Mouse (Mus musculus) heart, embryonic 15.5 days (tissue): Measurements from ENCODE around the gene Pla2g2d. TPM values are rescaled to one million over a fixed set of nuclear protein-coding genes. Genes with fewer than 3 reads are reported as not detected.

ENCODE experiments used
- ATAC-seq: fragments of 200-750 bp; cut with Nextera tagmentation; replicated peaks from 2 replicates; pipeline ENCODE4 v1.8.0; 2017; ENCODE audit warnings: low read depth, moderate TSS enrichment; ENCODE audit not compliant: insufficient number of reproducible peaks, insufficient read depth, low FRiP score
- H3K27ac ChIP-seq: fragments of 300-500 bp; sonication (generic); 2 replicates; pipeline ENCODE4 v1.5.1; 2015; ENCODE audit warnings: mild to moderate bottlenecking, inconsistent platforms
- H3K27me3 ChIP-seq: fragments of 300-500 bp; sonication (generic); 2 replicates; pipeline ENCODE4 v1.6.1; 2015; ENCODE audit warnings: inconsistent platforms
- H3K36me3 ChIP-seq: fragments of 300-500 bp; sonication (generic); 2 replicates; pipeline ENCODE4 v1.6.1; 2015; ENCODE audit warnings: mild to moderate bottlenecking, inconsistent platforms
- H3K4me1 ChIP-seq: fragments of 300-500 bp; sonication (generic); replicated peaks from 2 replicates; pipeline ENCODE4 v1.6.1; 2015; ENCODE audit warnings: inconsistent platforms
- H3K4me2 ChIP-seq: fragments of 300-500 bp; sonication (generic); 2 replicates; pipeline ENCODE4 v1.6.1; 2015; ENCODE audit warnings: inconsistent platforms, mild to moderate bottlenecking, moderate library complexity
- H3K4me3 ChIP-seq: fragments of 300-500 bp; sonication (generic); 2 replicates; pipeline ENCODE4 v1.5.1; 2015; ENCODE audit warnings: mild to moderate bottlenecking, inconsistent platforms
- H3K9ac ChIP-seq: fragments of 300-500 bp; sonication (generic); 2 replicates; pipeline ENCODE4 v1.6.1; 2015; ENCODE audit warnings: mild to moderate bottlenecking, inconsistent platforms
- H3K9me3 ChIP-seq: fragments of 300-500 bp; sonication (generic); replicated peaks from 2 replicates; pipeline ENCODE4 v1.6.1; 2016; ENCODE audit warnings: inconsistent platforms
- WGBS: fragments of 180-500 bp; shearing (Covaris S2); methylation state at CpG from one replicate; pipeline ENCODE4 v1.1.7; 2015; ENCODE audit warnings: mixed read lengths; 5-methylcytosine and 5-hydroxymethylcytosine counted together
- polyA plus RNA-seq: library from polyadenylated mRNA; unstranded; fragments of >200 nt; fragmentation: Nextera tagmentation; extraction: Ambion mirVana; gene quantifications from 2 replicates; pipeline ENCODE4 v1.2.1, GENCODE M21; 2015

Gene Pla2g2d
- not detected in 2 replicates for polyA plus RNA-seq

GRCm38 (mm10) chr4:138775435-138775834 lies at the start of gene Pla2g2d:
Gene Pla2g2d (plus strand): TSS chr4:138775735.
- Histone ChIP-seq H3K27me3 (peaks cover 47% of the 10 kb centered on the region), H3K9me3 (no peaks in the 10 kb centered on the region), H3K27ac (no peak within 1 kb of the TSS), H3K4me1 (no peaks in the 10 kb centered on the region), H3K9ac (no peak within 1 kb of the TSS), H3K36me3 (no peaks in the 10 kb centered on the region), H3K4me3 (no peak within 1 kb of the TSS), H3K4me2 (no peak within 1 kb of the TSS)
- 77% methylated on average over 6 of the region's 6 CpGs for WGBS
- ATAC-seq, result no peak

DNA sequence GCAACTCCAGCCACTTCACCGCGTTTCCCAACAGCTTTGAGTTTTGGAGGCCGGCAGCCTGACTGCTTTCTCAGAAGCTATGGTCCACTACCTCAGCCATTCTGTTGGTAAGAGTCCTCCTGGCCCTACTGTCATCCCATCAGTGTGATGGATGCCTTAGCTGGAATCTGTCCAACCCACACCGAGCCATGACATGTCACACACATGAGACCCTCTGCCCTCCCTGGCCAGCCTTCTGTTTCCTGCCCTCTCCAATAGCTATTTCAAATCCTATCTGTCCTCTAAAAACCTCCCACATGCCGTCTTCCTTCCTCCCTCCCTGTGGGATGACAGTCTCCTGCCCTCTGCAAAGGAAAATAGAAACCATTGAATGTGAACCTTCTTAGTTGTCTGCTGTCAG lies 49.8 kb upstream of the Pla2g2d start:
- H3K4me1 ChIP-seq, result peaks cover 34% of the 10 kb centered on the region
- H3K27ac ChIP-seq, result peak overlapping the region; percentile 62
- no peak overlapping the region for H3K4me2 ChIP-seq
- H3K36me3 ChIP-seq, result no peaks in the 10 kb centered on the region
- H3K9me3 ChIP-seq, result no peaks in the 10 kb centered on the region
- H3K27me3 ChIP-seq, result peaks cover 25% of the 10 kb centered on the region
- ATAC-seq, result no peak
- no peak overlapping the region for H3K9ac ChIP-seq
- no peak overlapping the region for H3K4me3 ChIP-seq
- whole genome bisulfite sequencing, result 60% methylated on average over 5 of the region's 5 CpGs

- H3K9ac ChIP-seq, result no peak overlapping the region
- 0 out of 2 replicates have a peak overlapping the region, but pooled peaks have one; percentile 35 for H3K27ac ChIP-seq
- peaks cover 18% of the 10 kb centered on the region for H3K4me1 ChIP-seq
- H3K9me3 ChIP-seq, result no peaks in the 10 kb centered on the region
- H3K4me3 ChIP-seq, result no peak overlapping the region
- no peak overlapping the region for H3K4me2 ChIP-seq
- no peaks in the 10 kb centered on the region for H3K36me3 ChIP-seq
- peaks cover 7% of the 10 kb centered on the region for H3K27me3 ChIP-seq
- 0 out of 2 replicates have a peak, but pooled peaks have one; percentile 24 for ATAC-seq
- 38% methylated on average over 9 of the region's 9 CpGs for WGBS
Observed at GRCm38 (mm10) chr4:138729018-138729703, 46.4 kb upstream of the Pla2g2d start.

GRCm38 (mm10) chr4:138734105-138734504 lies 41.4 kb upstream of the Pla2g2d start:
- Histone ChIP-seq H3K36me3 (no peaks in the 10 kb centered on the region), H3K4me1 (no peaks in the 10 kb centered on the region; the same call in 1 of the 2 replicates), H3K27ac (no peak overlapping the region), H3K9ac (no peak overlapping the region), H3K27me3 (peaks cover 12% of the 10 kb centered on the region), H3K4me2 (no peak overlapping the region), H3K4me3 (no peak overlapping the region), H3K9me3 (no peaks in the 10 kb centered on the region)
- WGBS, result 63% methylated on average over 7 of the region's 7 CpGs
- ATAC-seq, result no peak

DNA sequence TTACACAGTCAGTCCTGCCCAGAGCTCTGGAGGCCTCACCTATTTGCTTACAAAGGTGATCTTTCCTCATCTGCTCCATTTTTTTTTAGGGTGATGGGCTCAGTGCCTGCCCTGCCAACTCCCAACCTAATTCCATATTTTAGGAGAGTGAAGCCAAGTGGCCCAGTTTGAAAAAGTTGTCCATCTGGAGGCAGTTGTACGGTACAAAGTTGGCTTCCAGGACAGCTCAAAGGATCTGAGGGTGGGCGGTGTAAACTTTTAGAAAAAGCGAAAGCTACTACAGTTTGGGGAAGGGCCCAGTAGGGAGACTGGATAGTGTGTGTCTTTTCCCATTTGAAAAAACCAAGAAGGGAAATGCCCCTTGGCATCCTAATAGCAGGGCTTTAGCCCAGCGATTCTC lies 40.7 kb upstream of the Pla2g2d start:
- H3K9me3 ChIP-seq, result no peaks in the 10 kb centered on the region
- no peak for ATAC-seq
- no peaks in the 10 kb centered on the region for H3K36me3 ChIP-seq
- no peak overlapping the region for H3K27ac ChIP-seq
- H3K27me3 ChIP-seq, result peaks cover 12% of the 10 kb centered on the region
- 92% methylated on average over 4 of the region's 4 CpGs for WGBS
- H3K4me2 ChIP-seq, result no peak overlapping the region
- no peaks in the 10 kb centered on the region; the same call in 1 of the 2 replicates for H3K4me1 ChIP-seq
- no peak overlapping the region for H3K9ac ChIP-seq
- H3K4me3 ChIP-seq, result no peak overlapping the region

DNA sequence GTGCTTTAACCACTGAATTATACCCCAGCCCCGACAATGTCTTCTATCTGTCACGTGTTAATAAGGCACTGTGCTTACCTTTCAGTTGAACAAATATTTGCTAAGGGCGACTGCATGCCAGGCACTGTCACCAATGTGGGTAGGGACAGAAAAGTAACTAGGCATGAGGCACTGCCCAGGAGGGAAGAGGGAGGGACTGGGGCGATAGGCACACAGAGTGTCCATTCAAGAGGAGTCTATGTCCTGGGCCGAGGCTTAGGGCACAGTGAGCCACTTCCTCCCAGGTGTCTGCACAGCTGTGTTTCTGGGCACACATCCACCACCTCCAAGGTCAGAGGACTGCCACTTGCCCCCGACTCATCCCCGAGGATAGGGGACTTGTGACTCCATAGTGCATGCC lies 38.5 kb upstream of the Pla2g2d start, which contains the start of gene Ubxn10:
Gene Ubxn10, minus strand, starts transcription at position 137 of the 400 bp plus-strand sequence.
- no peak for ATAC-seq
- WGBS, result 60% methylated on average over 7 of the region's 7 CpGs
- Histone ChIP-seq H3K4me1 (no peaks in the 10 kb centered on the region), H3K27me3 (peaks cover 15% of the 10 kb centered on the region), H3K4me2 (no peak within 1 kb of the TSS), H3K36me3 (no peaks in the 10 kb centered on the region), H3K9ac (no peak within 1 kb of the TSS), H3K9me3 (no peaks in the 10 kb centered on the region), H3K27ac (no peak within 1 kb of the TSS), H3K4me3 (no peak within 1 kb of the TSS)

DNA sequence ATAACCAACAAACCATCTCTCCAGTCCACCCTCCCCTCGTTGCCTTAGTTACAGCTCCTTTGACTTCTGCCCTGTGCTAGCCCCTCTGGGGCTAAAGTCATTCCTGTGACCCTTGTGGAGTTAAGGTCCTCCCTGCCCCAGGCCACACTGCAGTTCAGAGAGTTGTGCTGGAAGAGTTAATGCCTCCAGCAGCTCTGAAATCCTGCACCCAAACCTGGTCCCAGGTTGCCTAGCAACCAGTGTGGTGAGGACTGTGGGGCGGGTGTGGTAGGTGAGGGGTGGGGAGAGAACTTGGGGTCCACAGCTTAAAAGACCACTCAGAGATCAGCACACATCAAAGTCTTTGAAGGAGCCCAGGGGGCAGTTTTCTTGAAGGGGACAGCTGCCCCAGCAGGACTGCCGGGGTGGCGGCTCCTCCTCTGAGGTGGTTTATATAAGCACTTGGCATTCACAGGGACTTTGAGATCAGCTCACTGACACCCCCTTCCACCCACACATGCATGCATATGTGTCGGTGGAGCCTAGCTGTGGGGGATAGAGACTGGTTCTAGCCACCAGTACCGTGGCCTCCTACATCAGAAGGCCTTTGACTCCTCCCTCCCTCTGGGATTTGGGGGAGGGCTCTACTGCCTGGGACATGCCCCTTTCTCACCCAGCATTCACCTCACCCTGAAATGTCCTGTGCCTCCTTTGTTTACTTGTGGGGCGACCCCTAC lies 36.2 kb upstream of the Pla2g2d start:
- Histone ChIP-seq H3K4me3 (no peak overlapping the region), H3K27ac (no peak overlapping the region), H3K27me3 (peaks cover 24% of the 10 kb centered on the region), H3K4me2 (no peak overlapping the region), H3K9me3 (no peaks in the 10 kb centered on the region), H3K9ac (no peak overlapping the region), H3K36me3 (no peaks in the 10 kb centered on the region), H3K4me1 (no peaks in the 10 kb centered on the region)
- WGBS, result 40% methylated on average over 7 of the region's 7 CpGs
- no peak for ATAC-seq

GRCm38 (mm10) chr4:138745884-138746283 lies 29.7 kb upstream of the Pla2g2d start:
- ATAC-seq, result no peak

GRCm38 (mm10) chr4:138746866-138747265 lies 28.7 kb upstream of the Pla2g2d start:
- Histone ChIP-seq H3K9ac (no peak overlapping the region), H3K27me3 (peaks cover 48% of the 10 kb centered on the region), H3K27ac (no peak overlapping the region), H3K9me3 (no peaks in the 10 kb centered on the region), H3K4me1 (no peaks in the 10 kb centered on the region; the same call in 1 of the 2 replicates), H3K36me3 (no peaks in the 10 kb centered on the region), H3K4me3 (no peak overlapping the region), H3K4me2 (no peak overlapping the region)
- ATAC-seq, result no peak
- 84% methylated on average over 9 of the region's 9 CpGs for whole genome bisulfite sequencing

More at GRCm38 (mm10) chr4:138745884-138746283, 29.7 kb upstream of the Pla2g2d start:
- Histone ChIP-seq H3K9ac (no peak overlapping the region), H3K27ac (no peak overlapping the region), H3K4me1 (no peaks in the 10 kb centered on the region; the same call in 1 of the 2 replicates), H3K9me3 (no peaks in the 10 kb centered on the region), H3K4me3 (no peak overlapping the region), H3K27me3 (peaks cover 52% of the 10 kb centered on the region), H3K4me2 (no peak overlapping the region), H3K36me3 (no peaks in the 10 kb centered on the region)
- 61% methylated on average over 4 of the region's 4 CpGs for WGBS

DNA sequence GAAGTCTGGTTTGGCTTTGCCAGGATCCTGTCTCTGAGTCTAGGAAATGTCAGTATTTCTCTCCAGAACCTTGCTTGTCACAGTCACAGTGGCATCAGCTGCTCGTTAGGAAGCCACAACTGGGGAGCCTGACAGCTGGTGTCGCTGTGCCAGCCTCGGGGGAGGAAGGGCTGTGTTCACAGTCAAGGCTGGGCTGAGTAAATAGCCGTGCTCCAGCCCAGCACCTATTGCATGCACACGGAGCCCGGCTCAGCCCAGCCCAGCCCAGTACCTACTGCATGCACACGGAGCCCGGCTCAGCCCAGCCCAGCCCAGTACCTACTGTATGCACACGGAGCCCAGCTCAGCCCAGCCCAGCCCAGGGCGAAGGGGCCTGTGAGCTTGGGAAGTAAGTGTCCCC lies 27.7 kb upstream of the Pla2g2d start:
- no peak for ATAC-seq
- Histone ChIP-seq H3K4me3 (no peak overlapping the region), H3K27ac (no peak overlapping the region), H3K9ac (no peak overlapping the region), H3K4me1 (no peaks in the 10 kb centered on the region; the same call in 1 of the 2 replicates), H3K36me3 (no peaks in the 10 kb centered on the region), H3K9me3 (no peaks in the 10 kb centered on the region), H3K4me2 (no peak overlapping the region), H3K27me3 (peaks cover 48% of the 10 kb centered on the region)
- WGBS, result 68% methylated on average over 10 of the region's 10 CpGs

DNA sequence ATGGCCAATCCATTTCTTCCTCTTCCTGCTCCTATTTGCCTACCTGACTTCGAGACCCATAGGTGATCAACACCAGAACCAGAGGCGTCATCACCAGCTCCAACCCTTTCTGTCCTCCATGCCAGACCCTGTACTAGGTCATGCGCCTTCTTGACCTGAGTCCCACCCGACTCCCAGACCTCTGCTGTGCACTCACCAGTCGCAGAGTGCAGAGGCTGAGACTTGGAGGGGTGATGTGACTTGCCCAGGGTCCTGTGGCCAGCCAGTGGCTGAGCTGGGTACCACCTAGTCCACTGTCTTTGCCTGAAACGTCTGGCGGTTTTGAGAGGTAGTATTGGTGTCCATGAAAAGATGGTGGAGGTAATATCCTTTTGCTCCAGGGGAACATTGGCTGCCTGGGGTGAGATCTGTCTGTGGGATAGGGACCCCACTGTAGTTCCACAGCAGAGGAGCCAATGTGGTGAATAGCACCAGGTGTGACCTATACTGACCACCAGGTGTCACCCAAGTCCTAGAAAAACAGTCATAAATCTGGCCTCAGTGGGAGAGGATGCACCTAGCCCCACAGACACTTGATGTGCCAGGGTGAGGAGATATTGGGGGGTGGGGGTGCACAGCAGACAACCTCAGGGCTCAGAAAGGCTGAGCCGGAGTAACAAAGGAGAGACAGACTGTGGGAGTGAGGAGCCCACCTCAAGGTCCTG lies 27.0 kb upstream of the Pla2g2d start:
- Histone ChIP-seq H3K9ac (no peak overlapping the region), H3K9me3 (no peaks in the 10 kb centered on the region), H3K4me2 (no peak overlapping the region), H3K27ac (no peak overlapping the region), H3K27me3 (peaks cover 45% of the 10 kb centered on the region), H3K36me3 (no peaks in the 10 kb centered on the region), H3K4me3 (no peak overlapping the region), H3K4me1 (no peaks in the 10 kb centered on the region; the same call in 1 of the 2 replicates)
- 43% methylated on average over 8 of the region's 8 CpGs for WGBS
- ATAC-seq, result no peak
